Mouse (Mus musculus): ENCODE measurements around the gene Uqcc2. TPM values are rescaled to one million over a fixed set of nuclear protein-coding genes. Genes with fewer than 3 reads are reported as not detected.

Gene Uqcc2
- total RNA-seq, 1 experiment from 2014 or later, result 113 TPM

GRCm38 (mm10) chr17:27160905-27161304 is 27.2 kb upstream of the Uqcc2 start:
- ATAC-seq (replicated peaks in 1 of 2; ENCODE audit: insufficient read depth in 1 of 2, low FRiP score in 2 of 2, low TSS enrichment in 1 of 2, low read depth in 1 of 2, poor library complexity in 2 of 2, severe bottlenecking in 2 of 2), result no peak

- ATAC-seq (replicated peaks in 1 of 2; ENCODE audit: insufficient read depth in 1 of 2, low FRiP score in 2 of 2, low TSS enrichment in 1 of 2, low read depth in 1 of 2, poor library complexity in 2 of 2, severe bottlenecking in 2 of 2), result no peak
Measured at GRCm38 (mm10) chr17:27159169-27159568, 25.5 kb upstream of the Uqcc2 start.

GRCm38 (mm10) chr17:27158439-27158838 is 24.7 kb upstream of the Uqcc2 start:
- no peak for ATAC-seq (replicated peaks in 1 of 2; ENCODE audit: insufficient read depth in 1 of 2, low FRiP score in 2 of 2, low TSS enrichment in 1 of 2, low read depth in 1 of 2, poor library complexity in 2 of 2, severe bottlenecking in 2 of 2)

- no peak for ATAC-seq (replicated peaks in 1 of 2; ENCODE audit: insufficient read depth in 1 of 2, low FRiP score in 2 of 2, low TSS enrichment in 1 of 2, low read depth in 1 of 2, poor library complexity in 2 of 2, severe bottlenecking in 2 of 2)
Measured at GRCm38 (mm10) chr17:27155752-27156151, 22.0 kb upstream of the Uqcc2 start.

GRCm38 (mm10) chr17:27154881-27155280 is 21.2 kb upstream of the Uqcc2 start:
- no peak for ATAC-seq (replicated peaks in 1 of 2; ENCODE audit: insufficient read depth in 1 of 2, low FRiP score in 2 of 2, low TSS enrichment in 1 of 2, low read depth in 1 of 2, poor library complexity in 2 of 2, severe bottlenecking in 2 of 2)

- no peak for ATAC-seq (replicated peaks in 1 of 2; ENCODE audit: insufficient read depth in 1 of 2, low FRiP score in 2 of 2, low TSS enrichment in 1 of 2, low read depth in 1 of 2, poor library complexity in 2 of 2, severe bottlenecking in 2 of 2)
Measured at GRCm38 (mm10) chr17:27154256-27154655, 20.5 kb upstream of the Uqcc2 start.

GRCm38 (mm10) chr17:27153773-27154193 is 20.1 kb upstream of the Uqcc2 start:
- ATAC-seq (replicated peaks in 1 of 2; ENCODE audit: insufficient read depth in 1 of 2, low FRiP score in 2 of 2, low TSS enrichment in 1 of 2, low read depth in 1 of 2, poor library complexity in 2 of 2, severe bottlenecking in 2 of 2), result no peak

- ATAC-seq (replicated peaks in 1 of 2; ENCODE audit: insufficient read depth in 1 of 2, low FRiP score in 2 of 2, low TSS enrichment in 1 of 2, low read depth in 1 of 2, poor library complexity in 2 of 2, severe bottlenecking in 2 of 2), result peak; percentile 38 to 44; a peak in 2 of 4 replicates
Measured at GRCm38 (mm10) chr17:27152976-27153723, 19.4 kb upstream of the Uqcc2 start.

- ATAC-seq (replicated peaks in 1 of 2; ENCODE audit: insufficient read depth in 1 of 2, low FRiP score in 2 of 2, low TSS enrichment in 1 of 2, low read depth in 1 of 2, poor library complexity in 2 of 2, severe bottlenecking in 2 of 2), result 0 out of 4 replicates have a peak, but pooled peaks have one; percentile 54 to 58
Measured at GRCm38 (mm10) chr17:27151411-27151810, 17.7 kb upstream of the Uqcc2 start.

GRCm38 (mm10) chr17:27150871-27151270 is 17.2 kb upstream of the Uqcc2 start:
- no peak for ATAC-seq (replicated peaks in 1 of 2; ENCODE audit: insufficient read depth in 1 of 2, low FRiP score in 2 of 2, low TSS enrichment in 1 of 2, low read depth in 1 of 2, poor library complexity in 2 of 2, severe bottlenecking in 2 of 2)

- ATAC-seq (replicated peaks in 1 of 2; ENCODE audit: insufficient read depth in 1 of 2, low FRiP score in 2 of 2, low TSS enrichment in 1 of 2, low read depth in 1 of 2, poor library complexity in 2 of 2, severe bottlenecking in 2 of 2), result no peak
Measured at GRCm38 (mm10) chr17:27146323-27146923, 12.7 kb upstream of the Uqcc2 start.

- no peak for ATAC-seq (replicated peaks in 1 of 2; ENCODE audit: insufficient read depth in 1 of 2, low FRiP score in 2 of 2, low TSS enrichment in 1 of 2, low read depth in 1 of 2, poor library complexity in 2 of 2, severe bottlenecking in 2 of 2)
Measured at GRCm38 (mm10) chr17:27144152-27144551, 10.4 kb upstream of the Uqcc2 start.

GRCm38 (mm10) chr17:27141971-27142450 is 8.3 kb upstream of the Uqcc2 start:
- ATAC-seq (replicated peaks in 1 of 2; ENCODE audit: insufficient read depth in 1 of 2, low FRiP score in 2 of 2, low TSS enrichment in 1 of 2, low read depth in 1 of 2, poor library complexity in 2 of 2, severe bottlenecking in 2 of 2), result no peak

- no peak for ATAC-seq (replicated peaks in 1 of 2; ENCODE audit: insufficient read depth in 1 of 2, low FRiP score in 2 of 2, low TSS enrichment in 1 of 2, low read depth in 1 of 2, poor library complexity in 2 of 2, severe bottlenecking in 2 of 2)
Measured at GRCm38 (mm10) chr17:27140262-27140661, 6.5 kb upstream of the Uqcc2 start.

GRCm38 (mm10) chr17:27139304-27139703 is 5.6 kb upstream of the Uqcc2 start:
- ATAC-seq (replicated peaks in 1 of 2; ENCODE audit: insufficient read depth in 1 of 2, low FRiP score in 2 of 2, low TSS enrichment in 1 of 2, low read depth in 1 of 2, poor library complexity in 2 of 2, severe bottlenecking in 2 of 2), result no peak

GRCm38 (mm10) chr17:27138396-27138795 is 4.7 kb upstream of the Uqcc2 start:
- ATAC-seq (replicated peaks in 1 of 2; ENCODE audit: insufficient read depth in 1 of 2, low FRiP score in 2 of 2, low TSS enrichment in 1 of 2, low read depth in 1 of 2, poor library complexity in 2 of 2, severe bottlenecking in 2 of 2), result no peak

- no peak for ATAC-seq (replicated peaks in 1 of 2; ENCODE audit: insufficient read depth in 1 of 2, low FRiP score in 2 of 2, low TSS enrichment in 1 of 2, low read depth in 1 of 2, poor library complexity in 2 of 2, severe bottlenecking in 2 of 2)
Measured at GRCm38 (mm10) chr17:27134715-27135114, 999 bp upstream of the Uqcc2 start.

GRCm38 (mm10) chr17:27134187-27134586 is 471 bp upstream of the Uqcc2 start:
- no peak; a peak in 1 of 4 replicates for ATAC-seq (replicated peaks in 1 of 2; ENCODE audit: insufficient read depth in 1 of 2, low FRiP score in 2 of 2, low TSS enrichment in 1 of 2, low read depth in 1 of 2, poor library complexity in 2 of 2, severe bottlenecking in 2 of 2)

- no peak for ATAC-seq (replicated peaks in 1 of 2; ENCODE audit: insufficient read depth in 1 of 2, low FRiP score in 2 of 2, low TSS enrichment in 1 of 2, low read depth in 1 of 2, poor library complexity in 2 of 2, severe bottlenecking in 2 of 2)
Measured at GRCm38 (mm10) chr17:27132238-27132637, 1.5 kb downstream of the Uqcc2 start.

All from hematopoietic stem cell, adult 5-6 weeks (primary cell).